Mouse (Mus musculus): ENCODE data around the gene Grap.

DNA sequence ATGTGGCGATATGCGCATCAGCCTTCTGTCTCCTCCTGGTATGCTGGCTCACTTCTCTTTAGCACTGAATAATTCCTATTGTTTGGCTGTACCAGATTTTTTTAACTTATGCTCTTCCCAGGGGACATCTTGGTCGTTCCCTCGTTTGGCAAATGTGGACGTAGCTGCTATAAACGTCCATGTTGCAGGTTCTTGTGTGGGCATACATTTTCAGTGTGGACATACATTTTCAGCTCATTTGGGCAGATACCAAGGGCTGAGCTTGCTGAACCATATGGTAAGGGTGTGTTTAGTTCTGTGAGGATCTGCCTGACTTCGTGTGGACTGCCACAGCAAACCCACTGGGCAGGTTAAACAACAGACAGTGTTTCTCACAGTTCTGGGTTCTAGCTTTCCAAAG, 27.9 kb upstream of the Grap start:
- TF ChIP-seq CTCF (IDR thresholded peaks at IDR 0.05; ENCODE audit: extremely low read depth, insufficient read depth, insufficient read length, insufficient replicate concordance) (no peak), POLR2A (IDR thresholded peaks at IDR 0.05; ENCODE audit: low read depth, low read length) (no peak)

Measured in spleen, adult 2 months (tissue).